Mouse (Mus musculus) bone marrow macrophage, adult 2 months (primary cell): ENCODE data around the gene Olfr926.

Experiments used
- CTCF ChIP-seq: IDR thresholded peaks from 2 replicates; pipeline ENCODE4 v1.5.1; 2012; ENCODE audit warnings: low read depth, mild to moderate bottlenecking, low read length, moderate library complexity
- POLR2A ChIP-seq: IDR thresholded peaks from 2 replicates; pipeline ENCODE4 v1.6.1; 2012; ENCODE audit warnings: mild to moderate bottlenecking, low read depth, low read length, borderline replicate concordance

DNA sequence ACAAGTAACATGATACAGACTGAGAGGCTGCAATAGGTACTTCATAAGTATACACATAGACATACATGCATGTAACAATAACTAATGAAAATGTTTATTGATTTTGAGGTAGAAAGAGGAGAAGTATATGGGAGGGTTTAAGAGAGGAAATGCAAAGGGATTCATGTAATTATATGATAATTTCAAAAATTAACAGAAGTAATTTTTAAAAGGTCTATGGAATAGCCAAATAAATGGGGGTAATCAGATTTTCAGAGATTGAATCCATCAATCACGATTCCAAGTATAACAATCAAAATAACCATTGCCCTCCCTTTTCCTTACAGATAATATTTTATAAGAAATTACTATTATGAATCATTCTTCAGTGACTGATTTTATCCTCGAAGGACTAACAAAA lies at the start of gene Olfr926:
- TF ChIP-seq POLR2A = no peak
- no peak for TF ChIP-seq CTCF
